Mouse (Mus musculus): ENCODE data around the gene Aoah.

- no peak for TF ChIP-seq CTCF (IDR thresholded peaks at IDR 0.05; ENCODE audit: low read depth, low read length)
- no peak for TF ChIP-seq POLR2A (IDR thresholded peaks at IDR 0.05; ENCODE audit: borderline replicate concordance, low read depth, low read length)
Measured at GRCm38 (mm10) chr13:20963086-20963485, 169.2 kb downstream of the Aoah start.
